Mouse (Mus musculus): ENCODE data around the gene Flnb. TPM values are rescaled to one million over a fixed set of nuclear protein-coding genes. Genes with fewer than 3 reads are reported as not detected.

Flnb gene
- polyA plus RNA-seq, 1 experiment: 20.6 TPM

DNA sequence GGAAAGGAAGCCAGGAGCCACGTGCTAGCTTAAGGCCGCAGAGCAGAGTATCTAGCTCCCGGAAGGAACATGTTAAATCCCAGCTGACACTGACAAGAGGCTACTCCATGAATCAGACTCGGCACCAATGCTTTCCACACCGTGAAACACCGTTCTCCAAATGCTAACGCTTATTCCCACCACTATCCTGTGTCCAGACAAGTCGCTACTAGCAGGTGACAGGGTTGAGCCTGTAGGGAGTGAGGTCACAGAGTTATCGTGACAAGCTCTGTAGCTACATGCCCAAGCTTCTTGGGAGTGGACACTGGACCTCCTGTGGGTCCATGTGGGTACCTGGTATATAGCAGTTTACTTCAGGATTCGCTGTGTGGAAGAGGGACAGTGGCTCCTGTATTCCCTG is 138.7 kb downstream of the Flnb start:
- no peak for TF ChIP-seq CTCF (IDR thresholded peaks at IDR 0.05; ENCODE audit: borderline replicate concordance, extremely low read depth, insufficient read depth, insufficient read length)
- no peak for TF ChIP-seq POLR2A (IDR thresholded peaks at IDR 0.05; ENCODE audit: borderline replicate concordance, extremely low read depth, insufficient read depth, insufficient read length, poor library complexity, severe bottlenecking)
- DNase-seq (ENCODE audit: low read depth): no peak

DNA sequence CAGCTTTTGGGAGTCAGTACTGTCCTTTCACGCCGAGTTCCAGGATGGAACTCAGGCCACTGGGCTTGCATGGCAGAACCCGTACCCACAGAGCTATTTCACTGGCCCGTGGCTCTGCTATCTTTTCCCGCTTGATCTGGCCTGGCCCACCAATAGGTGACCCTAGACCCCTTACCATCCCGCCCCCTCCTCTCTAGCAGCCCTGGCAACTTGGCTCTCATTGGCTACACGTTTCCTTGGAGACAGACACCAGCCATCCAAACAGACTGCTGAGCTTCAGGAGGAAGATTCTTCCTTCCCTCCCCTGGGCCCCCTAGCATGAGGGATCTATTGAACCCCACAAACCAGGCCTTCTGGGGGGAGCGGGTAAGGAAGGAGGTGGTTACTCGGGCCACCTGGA is 139.3 kb downstream of the Flnb start, which contains the start of gene Gm45521:
Gene Gm45521 (plus strand): TSS at position 240 of the 400 bp plus-strand sequence.
- peak; percentile 52 for DNase-seq (ENCODE audit: low read depth)
- TF ChIP-seq POLR2A (IDR thresholded peaks at IDR 0.05; ENCODE audit: borderline replicate concordance, extremely low read depth, insufficient read depth, insufficient read length, poor library complexity, severe bottlenecking) (no peak), CTCF (IDR thresholded peaks at IDR 0.05; ENCODE audit: borderline replicate concordance, extremely low read depth, insufficient read depth, insufficient read length) (no peak)

DNA sequence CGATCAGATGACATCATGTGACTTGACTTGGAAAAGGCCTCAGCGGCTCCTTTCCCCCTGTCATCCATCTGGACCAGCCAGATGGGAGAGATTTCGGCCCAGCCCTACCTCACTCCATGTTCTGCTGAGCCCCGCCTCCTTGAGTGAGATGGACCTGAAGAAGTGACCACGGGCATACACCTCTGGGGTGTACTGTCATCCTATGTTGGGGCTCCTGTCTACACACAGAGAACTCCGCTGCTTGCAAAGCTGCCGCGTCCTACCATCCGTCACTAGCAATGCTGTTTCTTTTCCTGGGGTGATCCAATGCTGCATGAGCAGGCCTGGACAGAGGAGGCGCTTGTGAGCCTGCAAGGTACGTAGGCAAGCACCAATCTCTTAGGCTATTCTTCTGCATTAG is 142.9 kb downstream of the Flnb start:
- peak; percentile 55 for DNase-seq (ENCODE audit: low read depth)
- peak; percentile 52; the same call in 1 of the 2 replicates for TF ChIP-seq CTCF (IDR thresholded peaks at IDR 0.05; ENCODE audit: borderline replicate concordance, extremely low read depth, insufficient read depth, insufficient read length)
- TF ChIP-seq POLR2A (IDR thresholded peaks at IDR 0.05; ENCODE audit: borderline replicate concordance, extremely low read depth, insufficient read depth, insufficient read length, poor library complexity, severe bottlenecking): no peak

DNA sequence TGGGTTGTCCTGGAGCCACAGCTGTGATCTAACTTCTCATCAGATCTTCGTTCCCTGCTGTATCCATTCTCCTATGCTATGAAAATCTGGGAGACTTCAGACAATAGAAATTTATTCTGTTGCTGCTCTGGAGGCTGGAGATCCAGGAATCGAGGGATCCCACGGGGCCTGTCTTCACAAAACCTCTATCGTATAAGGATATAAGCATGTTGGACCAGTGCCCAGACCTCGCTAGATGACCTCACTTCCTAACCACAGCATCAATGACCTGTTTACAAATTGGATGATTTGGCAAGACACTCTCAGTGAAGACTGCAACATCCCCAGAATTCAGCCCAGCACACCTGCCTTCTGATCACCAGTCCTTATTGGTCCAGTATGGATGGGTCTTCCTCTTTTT is 144.0 kb downstream of the Flnb start:
- no peak for TF ChIP-seq POLR2A (IDR thresholded peaks at IDR 0.05; ENCODE audit: borderline replicate concordance, extremely low read depth, insufficient read depth, insufficient read length, poor library complexity, severe bottlenecking)
- no peak for TF ChIP-seq CTCF (IDR thresholded peaks at IDR 0.05; ENCODE audit: borderline replicate concordance, extremely low read depth, insufficient read depth, insufficient read length)

DNA sequence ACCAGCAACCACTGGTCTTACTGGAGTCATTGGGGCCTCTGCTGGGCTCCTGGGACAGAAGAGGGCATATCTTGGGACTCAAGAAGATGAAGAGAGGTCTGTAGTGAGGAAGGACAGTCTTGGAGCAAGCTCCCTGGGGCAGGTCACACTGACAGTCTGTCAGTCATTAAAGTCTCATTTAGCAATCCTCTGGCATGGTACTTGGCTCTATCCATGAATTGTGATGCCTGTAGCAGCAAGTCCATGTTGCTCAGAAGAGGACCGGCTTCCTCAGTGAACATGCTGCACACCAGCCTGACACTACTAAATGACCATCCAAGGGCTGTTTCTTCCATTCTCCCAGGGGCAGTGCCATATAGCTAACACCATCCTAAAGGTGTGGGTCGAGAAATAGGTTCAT is 144.9 kb downstream of the Flnb start:
- no peak for DNase-seq (ENCODE audit: low read depth)

More for the DNA sequence above, 144.0 kb downstream of the Flnb start:
- DNase-seq (ENCODE audit: low read depth): peak; percentile 39

DNA sequence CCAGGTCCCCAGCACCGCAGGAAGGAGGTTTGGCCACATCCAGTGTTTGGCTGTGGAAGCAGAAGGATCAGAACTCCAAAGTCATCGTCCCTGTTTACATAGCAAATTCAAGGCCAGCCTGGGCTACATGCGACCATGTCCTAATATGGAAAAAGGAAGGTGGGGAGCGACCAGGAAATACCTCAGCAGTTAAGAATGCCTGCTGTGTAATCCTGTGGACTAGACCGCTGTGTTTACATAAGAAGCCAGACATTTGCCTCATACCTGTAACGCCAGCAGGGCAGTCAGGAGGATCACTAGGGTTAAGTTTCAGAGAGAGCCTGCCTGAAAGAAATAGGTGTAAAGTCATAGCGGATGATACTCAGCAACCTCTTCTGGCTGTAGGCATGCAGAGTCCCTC is 145.4 kb downstream of the Flnb start:
- no peak for DNase-seq (ENCODE audit: low read depth)
- TF ChIP-seq CTCF (IDR thresholded peaks at IDR 0.05; ENCODE audit: borderline replicate concordance, extremely low read depth, insufficient read depth, insufficient read length): no peak
- no peak for TF ChIP-seq POLR2A (IDR thresholded peaks at IDR 0.05; ENCODE audit: borderline replicate concordance, extremely low read depth, insufficient read depth, insufficient read length, poor library complexity, severe bottlenecking)

More for the DNA sequence above, 144.9 kb downstream of the Flnb start:
- TF ChIP-seq CTCF (IDR thresholded peaks at IDR 0.05; ENCODE audit: borderline replicate concordance, extremely low read depth, insufficient read depth, insufficient read length): no peak
- TF ChIP-seq POLR2A (IDR thresholded peaks at IDR 0.05; ENCODE audit: borderline replicate concordance, extremely low read depth, insufficient read depth, insufficient read length, poor library complexity, severe bottlenecking): no peak

DNA sequence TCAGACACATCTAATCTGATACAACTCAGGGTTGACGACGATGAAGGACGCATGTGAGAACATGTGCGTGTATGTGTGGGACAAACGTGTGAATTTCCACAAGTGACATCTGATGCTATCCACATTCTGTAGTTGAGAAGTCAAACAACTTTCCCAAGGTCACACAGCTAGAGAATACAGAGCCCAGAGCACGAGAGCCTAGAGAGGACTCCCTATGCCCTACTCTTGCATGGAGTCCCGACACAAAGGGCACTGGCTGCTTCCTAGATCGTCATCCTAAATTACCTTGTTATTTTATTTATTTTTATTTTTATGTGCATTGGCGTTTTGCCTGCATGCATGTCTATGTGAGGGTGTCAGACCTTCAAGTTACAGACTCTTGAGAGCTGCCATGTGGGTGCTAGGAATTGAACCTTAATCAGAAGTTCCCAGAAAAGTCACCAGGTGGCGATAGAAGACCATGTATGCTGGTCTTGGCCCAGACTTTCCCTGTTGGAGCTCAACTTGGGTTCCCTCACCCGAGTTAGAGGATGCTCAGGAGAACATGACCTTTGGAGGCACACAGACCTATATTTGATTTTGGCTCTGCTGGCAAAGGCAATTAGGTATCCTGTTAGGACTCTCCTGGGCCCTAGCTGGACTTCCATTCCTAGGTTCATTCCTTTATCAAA is 146.6 kb downstream of the Flnb start:
- DNase-seq (ENCODE audit: low read depth): peak; percentile 83
- TF ChIP-seq CTCF (IDR thresholded peaks at IDR 0.05; ENCODE audit: borderline replicate concordance, extremely low read depth, insufficient read depth, insufficient read length) (peak; percentile 78; the same call in 1 of the 2 replicates), POLR2A (IDR thresholded peaks at IDR 0.05; ENCODE audit: borderline replicate concordance, extremely low read depth, insufficient read depth, insufficient read length, poor library complexity, severe bottlenecking) (no peak)

DNA sequence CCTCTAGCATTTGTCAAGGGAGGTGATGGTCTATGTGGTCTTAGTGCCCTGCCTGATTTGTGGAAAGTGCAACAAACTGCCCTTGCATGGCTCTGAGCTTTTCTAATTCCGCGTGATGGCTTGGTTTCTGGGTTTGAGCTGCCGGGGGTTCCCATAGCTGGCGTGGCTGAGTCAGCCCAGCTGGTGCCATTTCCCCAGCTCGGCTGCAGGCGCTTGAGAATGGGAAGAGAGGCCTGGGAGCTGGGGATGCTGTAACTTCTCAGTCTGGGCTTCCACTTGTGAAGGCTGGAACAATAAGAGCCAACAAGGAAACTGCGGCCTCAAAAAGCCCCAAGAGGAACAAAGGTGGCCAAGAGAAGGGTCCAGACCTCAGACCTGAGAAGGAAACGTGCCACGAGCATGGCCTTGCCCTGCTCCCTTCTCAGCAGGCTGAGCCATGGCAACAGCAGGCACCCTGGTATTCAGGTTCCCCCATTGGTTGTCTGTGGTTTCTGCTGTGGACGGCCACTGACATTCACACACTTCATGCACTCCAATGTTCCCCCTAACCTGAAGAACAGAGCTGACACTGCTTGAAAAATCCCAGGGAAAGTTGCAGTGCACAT is 154.2 kb downstream of the Flnb start:
- TF ChIP-seq POLR2A (IDR thresholded peaks at IDR 0.05; ENCODE audit: borderline replicate concordance, extremely low read depth, insufficient read depth, insufficient read length, poor library complexity, severe bottlenecking) (no peak), CTCF (IDR thresholded peaks at IDR 0.05; ENCODE audit: borderline replicate concordance, extremely low read depth, insufficient read depth, insufficient read length) (no peak)
- DNase-seq (ENCODE audit: low read depth): no peak

DNA sequence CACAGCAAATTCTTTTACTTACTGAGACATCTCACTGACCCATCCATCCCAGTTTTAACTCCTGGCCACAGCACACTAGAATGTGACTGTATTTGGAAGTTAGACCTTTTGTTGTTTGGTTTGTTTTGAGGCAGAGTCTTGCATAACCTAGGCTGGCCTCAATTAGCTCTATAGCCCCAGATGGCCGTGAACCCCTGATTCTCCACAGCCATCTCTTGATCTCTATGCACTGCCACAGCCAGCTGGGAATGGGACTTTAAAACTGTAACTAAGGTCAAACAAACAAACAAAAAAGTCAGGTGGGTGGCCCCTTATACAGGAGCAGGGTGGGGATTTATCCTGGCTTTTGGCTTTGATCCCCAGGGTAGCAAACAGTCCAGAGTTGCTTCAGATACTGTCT is 156.9 kb downstream of the Flnb start:
- DNase-seq (ENCODE audit: low read depth): no peak
- no peak for TF ChIP-seq POLR2A (IDR thresholded peaks at IDR 0.05; ENCODE audit: borderline replicate concordance, extremely low read depth, insufficient read depth, insufficient read length, poor library complexity, severe bottlenecking)
- TF ChIP-seq CTCF (IDR thresholded peaks at IDR 0.05; ENCODE audit: borderline replicate concordance, extremely low read depth, insufficient read depth, insufficient read length): no peak

DNA sequence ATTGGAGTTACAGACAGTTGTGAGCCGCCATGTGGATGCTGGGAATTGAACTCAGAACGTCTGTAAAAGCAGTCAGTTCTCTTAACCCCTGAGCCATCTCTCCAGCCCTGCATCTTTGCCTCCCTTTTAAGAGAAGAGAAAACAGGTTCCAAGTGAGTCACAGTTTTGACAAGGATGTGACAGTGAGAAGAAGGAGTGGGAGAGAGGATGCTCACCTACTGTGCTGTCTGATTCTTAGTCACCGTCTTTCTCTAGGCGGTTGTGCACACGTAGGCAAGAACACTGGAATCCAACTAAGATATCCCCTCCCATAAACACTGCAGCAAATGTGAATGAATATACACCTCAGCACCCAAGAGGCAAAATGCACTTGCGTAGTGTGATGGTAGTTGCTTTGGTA is 157.4 kb downstream of the Flnb start:
- no peak for DNase-seq (ENCODE audit: low read depth)
- TF ChIP-seq CTCF (IDR thresholded peaks at IDR 0.05; ENCODE audit: borderline replicate concordance, extremely low read depth, insufficient read depth, insufficient read length) (no peak), POLR2A (IDR thresholded peaks at IDR 0.05; ENCODE audit: borderline replicate concordance, extremely low read depth, insufficient read depth, insufficient read length, poor library complexity, severe bottlenecking) (no peak)

DNA sequence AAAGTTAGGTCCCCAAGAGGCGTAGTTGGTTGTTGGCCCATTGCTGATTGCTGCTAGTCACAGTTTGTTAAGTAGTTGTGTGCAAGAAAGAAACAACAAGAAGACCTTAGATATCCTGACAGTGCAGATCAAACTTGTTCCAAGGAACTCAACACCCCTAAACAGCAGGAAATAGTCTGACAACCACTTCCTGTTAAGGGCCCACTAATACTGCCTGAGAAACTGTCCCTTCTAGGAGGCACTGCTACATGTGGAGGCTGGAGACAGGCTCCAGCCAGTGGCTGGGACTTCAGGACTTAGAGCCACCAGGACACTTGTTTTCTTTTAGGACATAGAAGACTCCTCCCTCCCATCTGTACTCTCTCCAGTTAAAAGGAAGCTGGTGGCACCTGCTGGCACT is 159.7 kb downstream of the Flnb start:
- no peak for TF ChIP-seq POLR2A (IDR thresholded peaks at IDR 0.05; ENCODE audit: borderline replicate concordance, extremely low read depth, insufficient read depth, insufficient read length, poor library complexity, severe bottlenecking)
- no peak for TF ChIP-seq CTCF (IDR thresholded peaks at IDR 0.05; ENCODE audit: borderline replicate concordance, extremely low read depth, insufficient read depth, insufficient read length)

DNA sequence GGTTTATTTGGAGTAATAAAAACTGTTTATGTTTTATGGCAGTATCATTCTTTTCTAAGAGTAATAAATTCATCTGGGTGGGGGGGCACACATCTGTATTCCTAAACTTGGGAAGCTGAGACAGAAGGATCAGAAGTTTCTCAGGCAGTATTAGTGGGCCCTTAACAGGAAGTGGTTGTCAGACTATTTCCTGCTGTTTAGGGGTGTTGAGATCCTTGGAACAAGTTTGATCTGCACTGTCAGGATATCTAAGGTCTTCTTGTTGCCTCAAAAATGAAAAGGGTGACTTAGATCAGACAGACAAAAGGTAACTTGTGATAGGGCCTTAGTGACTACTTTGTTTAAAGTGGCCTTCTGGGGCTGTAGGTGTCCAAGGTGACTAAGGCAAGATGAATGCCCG is 160.4 kb downstream of the Flnb start:
- TF ChIP-seq CTCF (IDR thresholded peaks at IDR 0.05; ENCODE audit: borderline replicate concordance, extremely low read depth, insufficient read depth, insufficient read length) (no peak), POLR2A (IDR thresholded peaks at IDR 0.05; ENCODE audit: borderline replicate concordance, extremely low read depth, insufficient read depth, insufficient read length, poor library complexity, severe bottlenecking) (no peak)
- DNase-seq (ENCODE audit: low read depth): no peak

More for the DNA sequence above, 159.7 kb downstream of the Flnb start:
- DNase-seq (ENCODE audit: low read depth): no peak
